Mouse (Mus musculus): Measurements from ENCODE around the gene Olfr1209.

DNA sequence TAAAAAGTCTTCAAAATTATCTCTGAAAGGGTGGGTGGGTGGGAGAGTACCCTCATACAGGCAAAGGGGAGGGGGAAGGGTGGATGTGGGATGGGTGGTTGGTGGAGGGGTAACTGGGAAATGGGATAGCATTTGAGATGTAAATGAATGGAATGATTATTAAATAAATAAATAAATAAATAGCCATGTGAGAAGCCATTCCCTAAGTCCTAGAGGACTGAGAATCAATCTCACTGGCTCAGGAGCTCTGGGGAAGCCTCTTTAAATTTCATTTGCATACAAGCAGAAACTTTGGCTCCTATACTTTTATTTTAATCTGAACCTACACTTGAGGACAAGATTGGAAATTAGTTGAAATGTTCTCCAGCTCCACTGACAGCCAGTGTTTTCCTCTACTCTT lies 38.7 kb upstream of the Olfr1209 start, which contains the start of gene Olfr1212:
- TF ChIP-seq POLR2A (IDR thresholded peaks at IDR 0.05; ENCODE audit: low read depth, low read length) (no peak), CTCF (conservative IDR thresholded peaks at IDR 0.05; ENCODE audit: insufficient read depth, insufficient read length, low read depth, low read length) (no peak)

Measured in kidney, adult 2 months (tissue).